11 mouse cellular contexts compared by ENCODE assay signal in the genomic region with DNA sequence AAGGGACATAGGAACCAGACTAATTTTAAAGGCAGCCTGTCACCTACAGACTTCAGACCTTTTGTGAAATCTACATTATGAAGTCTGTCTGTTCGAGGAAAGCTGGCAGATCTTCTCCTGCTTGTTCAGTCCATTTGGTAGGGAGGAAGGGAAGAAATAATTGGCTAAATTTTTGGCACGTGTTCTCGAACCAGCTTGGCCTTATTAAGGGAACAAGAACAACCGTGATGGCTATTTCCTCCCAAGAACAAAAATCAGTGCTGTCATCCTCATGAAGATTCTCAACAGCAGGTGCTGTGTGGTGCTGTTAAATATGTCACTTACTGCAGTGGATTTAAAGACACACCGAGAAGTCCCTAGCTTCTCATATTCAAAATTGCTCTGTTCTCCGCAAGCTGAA.
DNase-seq lines count a peak whose midpoint lies in the region; TF ChIP-seq lines count a peak whose summit lies in the region.
"Had no signal": no experiment of that assay in that cellular context is flagged by ENCODE, and none has a peak within 500 bp of the region (broad histone marks: within the 10 kb centered on the region; RNA-seq: fewer than 3 reads in every experiment).

No protein-coding gene starts in this region.

- peak; percentile 24 to 37 for DNase-seq in layer of hippocampus, adult 2 months (ENCODE audit: low spot score in 2 of 2)
- DNase-seq in layer of hippocampus, postnatal 25 days (ENCODE audit: extremely low spot score in 1 of 2, low spot score in 1 of 2) = no peak
- peak; percentile 36 to 38 for DNase-seq in cerebellum, adult 18-20 months
- DNase-seq in cerebellum, adult 9-11 months = peak; percentile 66
- DNase-seq in layer of hippocampus, adult 9-10 months (ENCODE audit: low spot score) = peak; percentile 39
- no peak for DNase-seq in adrenal gland, postnatal 25 days
- DNase-seq in frontal cortex, postnatal 10 days (ENCODE audit: low spot score in 2 of 2) = no peak

- TF ChIP-seq CTCF in layer of hippocampus, adult 2 months (conservative IDR thresholded peaks at IDR 0.05) = no peak

- no peak overlapping the region for H3K4me3 ChIP-seq in layer of hippocampus, adult 2 months
- H3K4me3 ChIP-seq: embryonic facial prominence, embryonic 10.5 days; heart, embryonic 12.5 days; midbrain, embryonic 13.5 days had no signal

- H3K27ac ChIP-seq in layer of hippocampus, adult 2 months = peak overlapping the region; percentile 87
- H3K27ac ChIP-seq: embryonic facial prominence, embryonic 10.5 days; hindbrain, postnatal 0 days; midbrain, embryonic 13.5 days had no signal

Comparison
In these comparisons a context has a peak if more than half of its experiments do, and no peak if none do; other contexts are left out.
1. DNase-seq: peak in layer of hippocampus, adult 2 months (2 of 2), cerebellum, adult 18-20 months (2 of 2), cerebellum, adult 9-11 months (single experiment) and layer of hippocampus, adult 9-10 months (single experiment); none in layer of hippocampus, postnatal 25 days (0 of 2), adrenal gland, postnatal 25 days (single experiment) and frontal cortex, postnatal 10 days (0 of 2).